Mouse (Mus musculus) hindbrain, postnatal 0 days (tissue): ENCODE data around the gene Chst12. TPM values are rescaled to one million over a fixed set of nuclear protein-coding genes. Genes with fewer than 3 reads are reported as not detected.

Source experiments
- ATAC-seq: fragments of 200-750 bp; cut with Nextera tagmentation; 2 replicates; pipeline ENCODE4 v1.8.0; 2017; ENCODE audit warnings: mild to moderate bottlenecking, moderate TSS enrichment, moderate library complexity
- DNase-seq: peaks from one replicate; pipeline ENCODE4 v3.0.0-alpha.2; 2015; ENCODE audit warnings: low spot score
- H3K27ac ChIP-seq: fragments of 300-500 bp; sonication (generic); 2 replicates; pipeline ENCODE4 v1.5.1; 2014; ENCODE audit warnings: mild to moderate bottlenecking
- H3K27me3 ChIP-seq: fragments of 300-500 bp; sonication (generic); 2 replicates; pipeline ENCODE4 v1.6.1; 2014; ENCODE audit warnings: low read length, mixed read lengths; ENCODE audit not compliant: insufficient read depth
- H3K36me3 ChIP-seq: fragments of 300-500 bp; sonication (generic); 2 replicates; pipeline ENCODE4 v1.6.1; 2014; ENCODE audit warnings: low read length, mixed read lengths; ENCODE audit not compliant: insufficient read depth
- H3K4me1 ChIP-seq: fragments of 300-500 bp; sonication (generic); 2 replicates; pipeline ENCODE4 v1.6.1; 2014; ENCODE audit warnings: antibody characterized with exemption, low read length, mixed read lengths; ENCODE audit not compliant: insufficient read depth
- H3K4me2 ChIP-seq: fragments of 300-500 bp; sonication (generic); 2 replicates; pipeline ENCODE4 v1.6.1; 2014; ENCODE audit warnings: low read depth, mild to moderate bottlenecking, low read length, moderate library complexity, mixed read lengths
- H3K4me3 ChIP-seq: fragments of 300-500 bp; sonication (generic); 2 replicates; pipeline ENCODE4 v1.5.1; 2014; ENCODE audit warnings: low read length
- H3K9ac ChIP-seq: fragments of 300-500 bp; sonication (generic); replicated peaks from 2 replicates; pipeline ENCODE4 v1.6.1; 2014; ENCODE audit warnings: mild to moderate bottlenecking, low read length, moderate library complexity, mixed read lengths
- H3K9me3 ChIP-seq: fragments of 300-500 bp; sonication (generic); 2 replicates; pipeline ENCODE4 v1.6.1; 2016; ENCODE audit warnings: low read length, mixed read lengths
- CTCF ChIP-seq: IDR thresholded peaks from 2 replicates; pipeline ENCODE4 v1.5.1; 2016; ENCODE audit warnings: antibody characterized with exemption, control low read depth, low read depth
- WGBS: fragments of 180-500 bp; shearing (Covaris S2); extraction: QIAGEN DNeasy Blood & Tissue Kit; methylation state at CpG from one replicate; pipeline ENCODE4 v1.1.7; 2014; 5-methylcytosine and 5-hydroxymethylcytosine counted together
- polyA plus RNA-seq: library from polyadenylated mRNA; unstranded; fragments of >200 nt; fragmentation: Nextera tagmentation; extraction: Ambion mirVana; gene quantifications from 2 replicates; pipeline ENCODE4 v1.2.1, GENCODE M21; 2015
- total RNA-seq: library from RNA; depleted of rRNA; stranded (reverse); fragments of >200 nt; gene quantifications from 2 replicates; pipeline ENCODE4 v1.2.3, GENCODE M21; 2014

Chst12 gene
- total and polyA plus RNA-seq, 2 experiments from 2014 or later = 22.0 to 22.7 TPM

- Histone ChIP-seq H3K27ac (no peak overlapping the region), H3K36me3 (no peaks in the 10 kb centered on the region), H3K9ac (no peak overlapping the region), H3K4me1 (peaks cover 22% of the 10 kb centered on the region), H3K4me3 (no peak overlapping the region), H3K9me3 (no peaks in the 10 kb centered on the region), H3K27me3 (no peaks in the 10 kb centered on the region), H3K4me2 (no peak overlapping the region)
- 80% methylated on average over 14 of the region's 14 CpGs for WGBS
- ATAC-seq = no peak
- no peak for TF ChIP-seq CTCF
- DNase-seq = no peak
Observed at GRCm38 (mm10) chr5:140507466-140508208, 2.3 kb downstream of the Chst12 start.

DNA sequence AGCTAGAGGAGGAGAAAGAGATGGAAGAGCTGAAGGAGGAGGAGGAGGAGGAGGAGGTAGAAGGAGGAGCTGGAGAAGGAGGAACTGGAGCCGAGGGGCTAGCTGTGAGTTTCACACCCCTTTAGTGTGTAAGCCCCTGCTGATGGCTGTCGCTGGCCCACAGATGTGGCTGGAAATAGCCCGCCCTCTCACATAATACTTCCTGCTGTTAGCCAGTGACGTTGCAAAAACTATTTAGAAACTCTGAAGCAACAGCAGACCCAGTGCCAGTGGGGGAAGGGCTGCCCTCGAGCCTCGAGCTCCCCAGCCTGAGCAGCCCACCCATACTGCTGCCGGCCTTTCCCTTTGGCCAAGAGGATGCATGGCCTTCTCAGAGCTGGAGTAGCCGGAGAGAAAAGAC lies 3.3 kb downstream of the Chst12 start:
- no peaks in the 10 kb centered on the region for H3K9me3 ChIP-seq
- DNase-seq (no peak), ATAC-seq (no peak)
- H3K27ac ChIP-seq = no peak overlapping the region
- H3K4me1 ChIP-seq = peaks cover 22% of the 10 kb centered on the region
- 29% methylated on average over 8 of the region's 8 CpGs for WGBS
- H3K4me2 ChIP-seq = no peak overlapping the region
- TF ChIP-seq CTCF = no peak
- H3K9ac ChIP-seq = no peak overlapping the region
- H3K4me3 ChIP-seq = no peak overlapping the region
- no peaks in the 10 kb centered on the region for H3K36me3 ChIP-seq
- H3K27me3 ChIP-seq = no peaks in the 10 kb centered on the region

- WGBS = 31% methylated on average over 9 of the region's 9 CpGs
- Histone ChIP-seq H3K4me2 (no peak overlapping the region), H3K9ac (no peak overlapping the region), H3K9me3 (no peaks in the 10 kb centered on the region), H3K27me3 (no peaks in the 10 kb centered on the region), H3K4me1 (peaks cover 22% of the 10 kb centered on the region), H3K4me3 (no peak overlapping the region), H3K36me3 (no peaks in the 10 kb centered on the region), H3K27ac (no peak overlapping the region)
- no peak for ATAC-seq
- DNase-seq = no peak
- no peak for TF ChIP-seq CTCF
Observed at GRCm38 (mm10) chr5:140509204-140509603, 3.9 kb downstream of the Chst12 start.

DNA sequence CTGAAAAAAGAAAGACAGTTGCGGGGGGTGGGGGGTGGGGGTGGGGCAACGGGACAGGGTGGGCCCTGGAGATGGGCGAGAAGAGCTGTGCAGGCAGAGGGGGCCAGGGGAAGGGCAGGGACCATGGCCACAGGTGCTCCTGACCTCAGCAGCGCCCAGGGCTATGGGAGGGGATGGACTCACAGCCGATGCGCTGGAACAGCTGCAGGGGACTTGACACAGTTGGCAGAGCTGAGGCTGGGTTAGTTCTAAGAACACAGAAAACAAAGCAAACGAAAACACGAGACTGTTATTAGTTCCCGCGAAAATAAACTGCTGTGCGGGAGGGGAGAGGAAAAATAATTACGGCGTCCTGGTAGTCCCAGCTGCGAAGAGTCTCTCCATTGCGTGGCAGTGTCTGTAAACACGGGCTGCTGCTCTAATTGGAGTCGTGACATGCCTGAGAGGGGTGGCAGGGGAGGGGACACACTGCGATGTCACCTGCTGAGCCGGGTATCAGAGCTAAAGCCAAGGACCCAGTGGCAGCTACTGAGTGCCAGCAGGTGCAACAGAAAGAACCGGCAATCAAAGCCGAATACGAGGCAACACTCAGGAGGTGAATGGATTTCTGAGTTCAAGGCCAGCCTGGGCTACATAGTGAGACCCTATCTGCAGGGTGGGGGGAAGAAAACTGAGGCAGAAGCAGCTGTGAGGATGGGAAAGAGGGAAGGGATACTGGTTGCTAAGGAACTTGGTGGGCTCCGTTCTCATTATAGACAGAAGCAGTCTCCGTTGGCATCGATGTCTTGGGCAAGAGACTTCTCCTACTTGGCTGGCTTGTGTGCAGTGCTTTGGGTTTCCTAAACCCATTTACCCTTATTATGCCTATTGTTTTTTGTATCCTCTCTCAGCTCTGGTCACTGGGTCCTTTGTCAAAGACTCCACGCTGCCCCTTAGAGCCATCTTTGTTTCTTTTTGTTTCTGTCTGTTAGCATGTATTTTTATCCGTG lies 5.0 kb downstream of the Chst12 start:
- Histone ChIP-seq H3K4me1 (peaks cover 19% of the 10 kb centered on the region), H3K36me3 (no peaks in the 10 kb centered on the region), H3K9me3 (no peaks in the 10 kb centered on the region), H3K9ac (peak overlapping the region; percentile 24; the same call in 1 of the 2 replicates), H3K27ac (peak overlapping the region; percentile 32), H3K4me2 (peak overlapping the region; percentile 40), H3K27me3 (no peaks in the 10 kb centered on the region), H3K4me3 (no peak overlapping the region)
- TF ChIP-seq CTCF = no peak
- 28% methylated on average over 27 of the region's 27 CpGs for WGBS
- DNase-seq (peak; percentile 28), ATAC-seq (no peak)

GRCm38 (mm10) chr5:140513921-140514320 lies 8.6 kb downstream of the Chst12 start:
- Histone ChIP-seq H3K4me1 (peaks cover 10% of the 10 kb centered on the region; the same call in 1 of the 2 replicates), H3K9ac (no peak overlapping the region), H3K4me3 (no peak overlapping the region), H3K27me3 (no peaks in the 10 kb centered on the region), H3K36me3 (no peaks in the 10 kb centered on the region), H3K9me3 (no peaks in the 10 kb centered on the region), H3K27ac (no peak overlapping the region), H3K4me2 (no peak overlapping the region)
- no peak for DNase-seq
- WGBS = 63% methylated on average over 8 of the region's 8 CpGs
- TF ChIP-seq CTCF = no peak
- ATAC-seq = no peak

DNA sequence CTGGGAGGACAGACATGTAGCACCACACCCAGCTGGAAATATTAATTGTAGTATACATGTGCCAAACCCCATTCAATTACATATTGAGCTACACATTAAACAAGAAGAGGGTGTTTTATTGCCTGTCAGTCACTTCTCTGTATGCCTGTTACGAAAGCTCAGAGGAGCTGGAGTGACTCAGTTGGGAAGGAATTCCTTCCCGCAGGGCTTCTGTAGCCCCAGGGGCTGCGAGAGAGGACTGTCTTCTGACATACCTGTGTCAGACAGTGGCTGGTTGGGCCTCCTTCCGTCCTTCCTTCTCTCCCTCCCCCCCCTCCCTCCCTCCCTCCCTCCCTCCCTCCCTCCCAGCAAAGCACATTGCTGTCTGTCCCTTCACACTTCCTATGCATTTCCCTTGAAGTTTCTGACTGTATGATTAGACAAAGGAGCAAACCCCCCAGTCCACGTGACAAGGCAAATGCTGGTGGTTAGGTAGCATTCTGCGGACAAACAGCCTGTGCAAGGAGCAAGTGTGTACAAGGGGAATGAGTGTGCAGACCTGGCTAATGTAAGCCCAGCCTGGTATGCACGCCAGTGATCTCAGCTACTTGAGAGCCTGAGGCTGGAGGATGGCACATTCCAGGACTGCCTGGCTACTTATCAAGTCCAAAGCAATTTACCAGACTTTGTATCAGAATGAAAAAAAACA lies 9.6 kb downstream of the Chst12 start:
- no peak overlapping the region for H3K27ac ChIP-seq
- no peaks in the 10 kb centered on the region for H3K27me3 ChIP-seq
- no peak overlapping the region for H3K4me2 ChIP-seq
- DNase-seq (no peak), ATAC-seq (no peak)
- H3K36me3 ChIP-seq = no peaks in the 10 kb centered on the region
- no peaks in the 10 kb centered on the region for H3K9me3 ChIP-seq
- no peak overlapping the region for H3K9ac ChIP-seq
- peaks cover 5% of the 10 kb centered on the region; the same call in 1 of the 2 replicates for H3K4me1 ChIP-seq
- WGBS = 46% methylated on average over 7 of the region's 7 CpGs
- H3K4me3 ChIP-seq = no peak overlapping the region
- TF ChIP-seq CTCF = no peak
